Mouse (Mus musculus): ENCODE results near the gene Plch2. TPM values are rescaled to one million over a fixed set of nuclear protein-coding genes. Genes with fewer than 3 reads are reported as not detected.

Gene Plch2
- polyA plus RNA-seq, 1 experiment from 2014 or later, result 3.6 TPM

- no peaks in the 10 kb centered on the region for H3K4me1 ChIP-seq (ENCODE audit: insufficient read depth, low read length)
- no peak overlapping the region for H3K4me3 ChIP-seq (ENCODE audit: low read length)
- WGBS, result 30% methylated on average over 7 of the region's 7 CpGs
- no peaks in the 10 kb centered on the region for H3K9me3 ChIP-seq (ENCODE audit: low read length)
- H3K27ac ChIP-seq (ENCODE audit: low read length), result no peak overlapping the region
- H3K27me3 ChIP-seq (ENCODE audit: insufficient read depth, low read length), result peaks cover 9% of the 10 kb centered on the region
- ATAC-seq (ENCODE audit: low FRiP score, low TSS enrichment), result no peak
- H3K4me2 ChIP-seq (replicated peaks; ENCODE audit: low read depth, low read length), result no peak overlapping the region
- no peak overlapping the region for H3K9ac ChIP-seq (replicated peaks; ENCODE audit: low read length)
- no peaks in the 10 kb centered on the region for H3K36me3 ChIP-seq (ENCODE audit: insufficient read depth, low read length)
These were observed 22.4 kb downstream of the Plch2 start for GRCm38 (mm10) chr4:155034202-155034601.

GRCm38 (mm10) chr4:155033115-155033514, 23.5 kb downstream of the Plch2 start:
- Histone ChIP-seq H3K36me3 (ENCODE audit: insufficient read depth, low read length) (no peaks in the 10 kb centered on the region), H3K4me3 (ENCODE audit: low read length) (no peak overlapping the region), H3K27ac (ENCODE audit: low read length) (no peak overlapping the region), H3K4me2 (replicated peaks; ENCODE audit: low read depth, low read length) (no peak overlapping the region), H3K4me1 (ENCODE audit: insufficient read depth, low read length) (no peaks in the 10 kb centered on the region), H3K27me3 (ENCODE audit: insufficient read depth, low read length) (peaks cover 9% of the 10 kb centered on the region), H3K9ac (replicated peaks; ENCODE audit: low read length) (no peak overlapping the region), H3K9me3 (ENCODE audit: low read length) (no peaks in the 10 kb centered on the region)
- WGBS, result 38% methylated on average over 6 of the region's 6 CpGs
- no peak for ATAC-seq (ENCODE audit: low FRiP score, low TSS enrichment)

GRCm38 (mm10) chr4:155024170-155025010, 32.2 kb downstream of the Plch2 start:
- WGBS, result 84% methylated on average over 11 of the region's 11 CpGs
- Histone ChIP-seq H3K4me2 (replicated peaks; ENCODE audit: low read depth, low read length) (no peak overlapping the region), H3K27ac (ENCODE audit: low read length) (no peak overlapping the region), H3K27me3 (ENCODE audit: insufficient read depth, low read length) (no peaks in the 10 kb centered on the region), H3K4me3 (ENCODE audit: low read length) (no peak overlapping the region), H3K36me3 (ENCODE audit: insufficient read depth, low read length) (no peaks in the 10 kb centered on the region), H3K9ac (replicated peaks; ENCODE audit: low read length) (no peak overlapping the region), H3K9me3 (ENCODE audit: low read length) (no peaks in the 10 kb centered on the region), H3K4me1 (ENCODE audit: insufficient read depth, low read length) (peaks cover 4% of the 10 kb centered on the region; the same call in 1 of the 2 replicates)
- ATAC-seq (ENCODE audit: low FRiP score, low TSS enrichment), result no peak

GRCm38 (mm10) chr4:155022228-155022855, 34.2 kb downstream of the Plch2 start:
- Histone ChIP-seq H3K27me3 (ENCODE audit: insufficient read depth, low read length) (no peaks in the 10 kb centered on the region), H3K9me3 (ENCODE audit: low read length) (no peaks in the 10 kb centered on the region), H3K27ac (ENCODE audit: low read length) (no peak overlapping the region), H3K4me1 (ENCODE audit: insufficient read depth, low read length) (peaks cover 10% of the 10 kb centered on the region), H3K4me2 (replicated peaks; ENCODE audit: low read depth, low read length) (no peak overlapping the region), H3K4me3 (ENCODE audit: low read length) (no peak overlapping the region), H3K36me3 (ENCODE audit: insufficient read depth, low read length) (no peaks in the 10 kb centered on the region), H3K9ac (replicated peaks; ENCODE audit: low read length) (no peak overlapping the region)
- WGBS, result 71% methylated on average over 7 of the region's 7 CpGs
- no peak for ATAC-seq (ENCODE audit: low FRiP score, low TSS enrichment)

- ATAC-seq (ENCODE audit: low FRiP score, low TSS enrichment), result no peak
- 36% methylated on average over 9 of the region's 9 CpGs for WGBS
- Histone ChIP-seq H3K27ac (ENCODE audit: low read length) (no peak overlapping the region), H3K9ac (replicated peaks; ENCODE audit: low read length) (no peak overlapping the region), H3K9me3 (ENCODE audit: low read length) (no peaks in the 10 kb centered on the region), H3K4me2 (replicated peaks; ENCODE audit: low read depth, low read length) (no peak overlapping the region), H3K27me3 (ENCODE audit: insufficient read depth, low read length) (no peaks in the 10 kb centered on the region), H3K36me3 (ENCODE audit: insufficient read depth, low read length) (no peaks in the 10 kb centered on the region), H3K4me1 (ENCODE audit: insufficient read depth, low read length) (peaks cover 10% of the 10 kb centered on the region), H3K4me3 (ENCODE audit: low read length) (no peak overlapping the region)
These were observed 35.8 kb downstream of the Plch2 start for GRCm38 (mm10) chr4:155020813-155021212.

GRCm38 (mm10) chr4:155020141-155020540, 36.4 kb downstream of the Plch2 start:
- Histone ChIP-seq H3K9me3 (ENCODE audit: low read length) (no peaks in the 10 kb centered on the region), H3K4me2 (replicated peaks; ENCODE audit: low read depth, low read length) (no peak overlapping the region), H3K4me3 (ENCODE audit: low read length) (no peak overlapping the region), H3K27me3 (ENCODE audit: insufficient read depth, low read length) (no peaks in the 10 kb centered on the region), H3K4me1 (ENCODE audit: insufficient read depth, low read length) (peaks cover 10% of the 10 kb centered on the region), H3K27ac (ENCODE audit: low read length) (no peak overlapping the region), H3K36me3 (ENCODE audit: insufficient read depth, low read length) (no peaks in the 10 kb centered on the region), H3K9ac (replicated peaks; ENCODE audit: low read length) (no peak overlapping the region)
- no peak for ATAC-seq (ENCODE audit: low FRiP score, low TSS enrichment)
- 73% methylated on average over 1 of the region's 1 CpGs for WGBS

- no peak overlapping the region; the same call in 1 of the 2 replicates for H3K27ac ChIP-seq (ENCODE audit: low read length)
- peak overlapping the region; percentile 18; the same call in 1 of the 2 replicates for H3K4me2 ChIP-seq (replicated peaks; ENCODE audit: low read depth, low read length)
These were observed 37.2 kb downstream of the Plch2 start for GRCm38 (mm10) chr4:155019336-155019847.

GRCm38 (mm10) chr4:155018601-155019335, 37.8 kb downstream of the Plch2 start:
- Histone ChIP-seq H3K27ac (ENCODE audit: low read length) (no peak overlapping the region), H3K9ac (replicated peaks; ENCODE audit: low read length) (no peak overlapping the region), H3K36me3 (ENCODE audit: insufficient read depth, low read length) (no peaks in the 10 kb centered on the region), H3K9me3 (ENCODE audit: low read length) (no peaks in the 10 kb centered on the region), H3K27me3 (ENCODE audit: insufficient read depth, low read length) (no peaks in the 10 kb centered on the region), H3K4me3 (ENCODE audit: low read length) (no peak overlapping the region), H3K4me1 (ENCODE audit: insufficient read depth, low read length) (peaks cover 10% of the 10 kb centered on the region), H3K4me2 (replicated peaks; ENCODE audit: low read depth, low read length) (peak overlapping the region; percentile 18; the same call in 1 of the 2 replicates)
- ATAC-seq (ENCODE audit: low FRiP score, low TSS enrichment), result peak; percentile 17; the same call in 1 of the 2 replicates
- 4% methylated on average over 15 of the region's 15 CpGs for WGBS

More at GRCm38 (mm10) chr4:155019336-155019847, 37.2 kb downstream of the Plch2 start:
- 0% methylated on average over 10 of the region's 10 CpGs for WGBS
- Histone ChIP-seq H3K27me3 (ENCODE audit: insufficient read depth, low read length) (no peaks in the 10 kb centered on the region), H3K36me3 (ENCODE audit: insufficient read depth, low read length) (no peaks in the 10 kb centered on the region), H3K9me3 (ENCODE audit: low read length) (no peaks in the 10 kb centered on the region), H3K4me3 (ENCODE audit: low read length) (no peak overlapping the region), H3K4me1 (ENCODE audit: insufficient read depth, low read length) (peaks cover 10% of the 10 kb centered on the region), H3K9ac (replicated peaks; ENCODE audit: low read length) (no peak overlapping the region)
- ATAC-seq (ENCODE audit: low FRiP score, low TSS enrichment), result peak; percentile 55; the same call in 1 of the 2 replicates

- Histone ChIP-seq H3K36me3 (ENCODE audit: insufficient read depth, low read length) (no peaks in the 10 kb centered on the region), H3K9me3 (ENCODE audit: low read length) (no peaks in the 10 kb centered on the region), H3K27me3 (ENCODE audit: insufficient read depth, low read length) (no peaks in the 10 kb centered on the region), H3K9ac (replicated peaks; ENCODE audit: low read length) (no peak overlapping the region), H3K4me1 (ENCODE audit: insufficient read depth, low read length) (peaks cover 10% of the 10 kb centered on the region), H3K4me3 (ENCODE audit: low read length) (no peak overlapping the region), H3K4me2 (replicated peaks; ENCODE audit: low read depth, low read length) (no peak overlapping the region), H3K27ac (ENCODE audit: low read length) (no peak overlapping the region)
- 67% methylated on average over 8 of the region's 8 CpGs for WGBS
- no peak for ATAC-seq (ENCODE audit: low FRiP score, low TSS enrichment)
These were observed 38.5 kb downstream of the Plch2 start for GRCm38 (mm10) chr4:155018066-155018465.

Measured in kidney, embryonic 16.5 days (tissue).